Mouse (Mus musculus): Measurements from ENCODE around the gene Elp4. TPM values are rescaled to one million over a fixed set of nuclear protein-coding genes. Genes with fewer than 3 reads are reported as not detected.

The Elp4 gene
- 2.2 to 12.3 TPM (median 3.8 TPM) in 3 replicates for total RNA-seq (2017)

DNA sequence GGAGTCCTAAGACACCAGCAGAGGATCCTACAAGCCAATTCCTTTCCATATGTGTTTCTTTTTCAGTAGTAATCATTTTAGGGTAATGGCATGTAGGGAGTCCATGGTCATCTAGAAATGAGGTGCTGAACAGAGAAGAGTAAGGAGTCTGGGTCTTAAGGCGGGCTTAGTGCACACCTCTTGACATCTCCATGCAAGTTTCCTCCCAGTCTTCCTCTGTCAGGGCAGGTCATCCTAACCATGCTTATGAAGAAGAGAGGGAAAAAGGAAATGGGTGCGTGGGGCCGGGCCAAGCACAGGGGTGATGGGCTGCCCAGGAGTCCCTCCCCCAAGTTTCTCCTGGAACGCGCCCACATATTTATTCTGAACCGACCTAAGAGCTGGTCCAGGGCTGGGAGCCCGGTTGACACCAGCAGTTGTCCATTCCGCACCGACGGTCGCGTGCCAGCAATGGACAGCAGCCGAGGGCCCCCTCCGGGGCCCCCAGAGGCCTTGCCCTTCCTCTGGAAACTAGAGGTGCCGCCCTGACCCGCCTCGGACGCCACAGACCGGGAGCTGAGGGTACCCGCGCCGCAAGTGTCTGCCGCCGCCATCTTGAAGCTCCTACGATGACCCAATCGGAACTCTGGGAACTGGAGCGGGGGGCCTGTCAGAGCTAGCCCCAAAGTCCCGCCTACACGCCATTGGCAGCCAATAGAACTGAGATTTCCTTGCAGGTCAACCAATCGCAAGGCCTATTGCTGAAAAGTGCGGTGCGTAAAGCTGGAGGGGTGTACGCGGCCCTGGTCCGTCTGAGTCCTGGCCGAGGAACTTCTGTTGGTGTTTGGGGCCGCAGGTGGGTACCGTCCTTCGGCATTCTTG is at the start of gene Elp4, which contains the start of gene Immp1l:
TSS of gene Elp4 (minus strand) at position 669 of the 861 bp plus-strand sequence.
TSS of gene Immp1l (plus strand) at position 743 of the 861 bp plus-strand sequence.
- peak; percentile 100 for ATAC-seq (replicated peaks; ENCODE audit: insufficient number of reproducible peaks, low FRiP score, low TSS enrichment, poor library complexity, severe bottlenecking)

GRCm38 (mm10) chr2:105953862-105954261 is 49.5 kb upstream of the Elp4 start:
- ATAC-seq (replicated peaks; ENCODE audit: insufficient number of reproducible peaks, low FRiP score, low TSS enrichment, poor library complexity, severe bottlenecking) = no peak

DNA sequence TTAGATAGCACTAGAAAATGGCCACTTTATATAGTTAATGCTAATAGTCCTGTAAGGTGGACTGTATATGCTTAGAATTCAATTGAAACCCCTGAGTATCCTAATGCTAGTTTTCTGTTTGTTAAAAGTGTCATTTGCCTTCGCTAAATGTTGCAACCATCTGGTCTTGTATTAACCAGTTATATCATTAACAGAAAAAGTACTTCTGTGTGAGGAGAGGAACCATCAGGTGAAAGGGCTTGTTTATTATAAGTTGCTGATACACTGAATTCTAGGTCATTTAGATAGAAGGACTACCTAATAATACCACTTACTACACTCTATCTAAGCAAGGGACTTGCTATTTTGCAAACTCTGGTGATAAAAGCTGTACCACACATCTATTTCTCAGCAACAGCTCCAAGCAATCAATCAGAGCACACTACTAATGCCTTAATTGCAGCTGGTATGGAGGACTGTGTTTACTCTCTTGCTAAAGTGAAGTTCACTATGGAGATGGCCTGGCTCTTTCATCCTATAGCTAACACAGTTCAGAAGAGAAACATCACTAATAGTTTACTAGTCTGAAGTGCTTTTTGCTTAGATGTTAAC is 47.1 kb upstream of the Elp4 start:
- no peak for ATAC-seq (replicated peaks; ENCODE audit: insufficient number of reproducible peaks, low FRiP score, low TSS enrichment, poor library complexity, severe bottlenecking)

DNA sequence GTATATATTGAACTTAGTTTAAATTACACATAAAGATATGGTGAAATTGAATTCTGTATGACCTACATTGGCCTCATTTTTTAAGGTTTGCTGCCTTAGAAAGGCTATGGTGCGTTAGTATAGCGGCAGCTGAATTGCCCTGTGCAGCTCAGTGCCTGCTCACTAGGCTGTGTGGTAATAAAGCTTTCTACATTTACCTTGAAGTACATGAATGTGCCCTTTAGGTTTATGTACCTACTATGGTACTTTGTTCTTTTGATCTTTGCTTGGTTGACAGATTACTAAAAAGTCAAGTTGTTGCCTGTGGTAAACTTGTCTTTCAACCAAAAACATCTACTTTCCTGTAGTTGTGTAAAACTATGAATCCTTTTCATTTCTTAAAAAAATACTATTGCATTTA is 45.8 kb upstream of the Elp4 start:
- ATAC-seq (replicated peaks; ENCODE audit: insufficient number of reproducible peaks, low FRiP score, low TSS enrichment, poor library complexity, severe bottlenecking) = no peak

DNA sequence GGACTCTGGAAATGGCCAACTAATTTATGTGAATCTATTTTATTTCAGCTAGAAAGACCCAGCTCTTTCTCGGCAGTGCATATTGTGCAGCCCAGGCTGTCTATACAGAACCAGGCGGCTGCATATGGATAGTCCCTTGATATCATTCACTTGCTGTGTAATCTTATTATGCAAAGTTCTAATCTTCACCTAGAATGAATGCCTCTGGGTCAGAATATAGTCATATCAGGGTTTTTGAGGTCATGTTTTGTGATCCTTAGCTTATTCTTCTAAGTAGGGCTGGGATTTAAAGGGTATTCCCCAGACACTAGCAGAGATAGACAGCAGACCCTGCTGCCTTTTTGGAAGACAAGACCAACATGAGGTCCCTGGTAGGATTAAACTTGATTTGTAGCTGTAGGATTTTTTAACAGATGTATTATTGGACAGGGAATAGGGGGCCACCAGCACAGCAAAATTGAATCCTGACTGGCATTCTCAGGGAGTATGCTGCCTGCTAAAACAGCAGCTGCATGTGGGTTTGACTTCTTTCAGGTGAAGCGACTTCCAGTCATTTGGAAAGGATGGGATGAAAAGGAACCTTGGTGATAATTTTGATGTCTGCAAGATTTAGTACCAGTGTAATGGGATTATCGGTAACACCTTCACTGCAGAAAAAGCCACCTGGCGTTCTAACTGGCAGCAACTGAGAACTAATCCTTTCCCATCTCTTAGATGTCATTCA is 13.4 kb upstream of the Elp4 start:
- no peak for ATAC-seq (replicated peaks; ENCODE audit: insufficient number of reproducible peaks, low FRiP score, low TSS enrichment, poor library complexity, severe bottlenecking)

GRCm38 (mm10) chr2:105916671-105917070 is 12.3 kb upstream of the Elp4 start:
- ATAC-seq (replicated peaks; ENCODE audit: insufficient number of reproducible peaks, low FRiP score, low TSS enrichment, poor library complexity, severe bottlenecking) = no peak

GRCm38 (mm10) chr2:105913655-105914366 is 9.4 kb upstream of the Elp4 start:
- no peak for ATAC-seq (replicated peaks; ENCODE audit: insufficient number of reproducible peaks, low FRiP score, low TSS enrichment, poor library complexity, severe bottlenecking)

DNA sequence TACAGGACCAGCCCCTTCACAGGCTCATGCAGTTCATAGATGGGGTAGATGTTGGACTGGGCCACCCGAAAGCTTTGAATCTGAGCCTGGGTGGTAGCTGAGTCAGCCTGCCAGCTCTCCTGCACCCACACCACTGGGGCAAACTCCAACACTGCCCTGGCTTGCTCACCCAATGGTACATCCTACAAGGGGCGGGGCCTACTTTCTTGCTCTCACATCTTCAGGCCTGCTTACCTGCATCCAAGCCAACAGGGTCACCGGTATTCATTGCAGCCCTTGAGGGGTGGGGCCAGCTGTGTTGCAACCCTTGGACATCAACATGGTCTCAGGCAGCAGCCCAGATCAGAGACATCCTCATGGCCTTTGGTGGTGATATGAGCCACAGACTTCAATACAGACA is 6.2 kb upstream of the Elp4 start:
- ATAC-seq (replicated peaks; ENCODE audit: insufficient number of reproducible peaks, low FRiP score, low TSS enrichment, poor library complexity, severe bottlenecking) = 0 out of 2 replicates have a peak, but pooled peaks have one; percentile 27

DNA sequence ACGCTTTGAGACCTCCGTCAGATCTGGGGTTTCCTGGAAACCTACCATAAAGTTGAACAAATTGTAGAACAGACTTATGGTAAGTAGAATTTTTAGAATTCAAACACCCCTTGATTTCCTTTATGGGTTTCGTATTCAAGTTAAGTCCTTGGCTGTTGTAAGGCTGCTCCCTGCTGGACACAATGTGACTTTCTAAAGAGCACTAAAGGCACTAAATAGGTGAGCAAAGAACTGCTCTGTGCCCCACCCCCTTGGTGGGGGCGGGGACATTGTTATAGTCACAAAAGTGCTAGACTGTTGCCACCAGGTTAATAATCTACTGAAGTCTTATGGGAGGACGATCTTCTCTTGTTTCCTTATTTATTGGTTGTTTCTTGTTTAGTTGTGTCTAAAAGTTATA is 4.0 kb upstream of the Elp4 start:
- no peak for ATAC-seq (replicated peaks; ENCODE audit: insufficient number of reproducible peaks, low FRiP score, low TSS enrichment, poor library complexity, severe bottlenecking)

DNA sequence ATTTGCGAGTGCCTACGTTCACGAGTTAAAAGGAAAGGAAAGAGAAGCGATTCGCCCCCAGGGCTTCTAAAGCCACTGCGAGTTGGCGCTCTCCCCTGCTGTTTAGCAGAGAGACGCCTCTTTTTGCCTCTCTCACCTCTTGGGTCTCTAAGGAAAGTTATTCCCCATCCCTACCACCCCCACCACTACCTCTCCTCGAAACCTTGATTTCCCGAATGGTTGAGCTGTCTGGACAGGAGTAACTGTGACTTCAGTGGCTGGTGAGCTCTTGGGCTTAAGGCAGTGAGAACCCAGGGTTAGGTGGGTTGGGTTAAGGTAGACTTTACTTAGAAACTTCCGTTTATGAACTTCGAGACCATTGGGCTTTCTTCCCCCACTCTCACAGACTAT is 388 bp upstream of the Elp4 start:
- peak; percentile 23 for ATAC-seq (replicated peaks; ENCODE audit: insufficient number of reproducible peaks, low FRiP score, low TSS enrichment, poor library complexity, severe bottlenecking)

DNA sequence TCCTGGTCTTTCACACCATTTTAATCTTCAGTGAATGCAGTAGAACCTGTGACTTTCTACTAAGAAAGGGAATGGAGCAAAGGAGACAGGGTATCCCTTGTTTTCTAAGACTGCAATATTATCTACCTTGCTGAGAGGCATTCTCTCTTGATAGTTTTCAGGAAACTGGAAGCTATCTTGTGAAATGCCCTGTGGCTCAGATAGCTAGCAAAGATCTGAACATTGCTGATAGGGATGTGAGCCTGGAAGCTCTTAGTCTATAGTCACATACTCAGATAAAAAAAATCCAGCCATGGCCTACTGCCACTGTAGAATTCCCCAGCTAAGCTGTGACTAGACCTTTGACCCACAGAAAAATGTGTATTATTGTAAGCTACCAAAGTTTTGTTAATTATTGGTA is 13.5 kb downstream of the Elp4 start:
- ATAC-seq (replicated peaks; ENCODE audit: insufficient number of reproducible peaks, low FRiP score, low TSS enrichment, poor library complexity, severe bottlenecking) = no peak

- no peak for ATAC-seq (replicated peaks; ENCODE audit: insufficient number of reproducible peaks, low FRiP score, low TSS enrichment, poor library complexity, severe bottlenecking)
These were observed 31.0 kb downstream of the Elp4 start for GRCm38 (mm10) chr2:105873403-105873802.

GRCm38 (mm10) chr2:105854740-105855139 is 49.6 kb downstream of the Elp4 start:
- ATAC-seq (replicated peaks; ENCODE audit: insufficient number of reproducible peaks, low FRiP score, low TSS enrichment, poor library complexity, severe bottlenecking) = no peak

DNA sequence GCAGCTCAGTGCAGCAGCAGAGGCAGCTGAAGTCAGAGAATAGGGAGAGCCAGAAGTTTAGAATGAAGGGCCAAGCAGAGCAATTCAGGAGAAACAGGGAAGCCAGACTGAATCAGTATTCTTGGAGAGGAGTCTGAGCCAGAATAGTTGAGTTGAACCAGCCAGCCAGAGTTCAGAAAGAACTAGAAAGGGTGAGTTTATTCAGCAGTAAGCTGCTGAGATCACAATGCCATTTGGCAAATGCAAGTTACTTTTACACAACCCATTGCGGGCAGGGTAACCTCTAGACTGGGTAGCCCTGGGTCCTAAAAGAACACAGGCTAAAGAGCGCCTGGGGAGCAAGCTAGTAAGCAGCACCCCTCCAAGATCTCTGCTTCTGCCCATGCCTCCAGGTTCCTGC is 51.4 kb downstream of the Elp4 start:
- no peak for ATAC-seq (replicated peaks; ENCODE audit: insufficient number of reproducible peaks, low FRiP score, low TSS enrichment, poor library complexity, severe bottlenecking)

DNA sequence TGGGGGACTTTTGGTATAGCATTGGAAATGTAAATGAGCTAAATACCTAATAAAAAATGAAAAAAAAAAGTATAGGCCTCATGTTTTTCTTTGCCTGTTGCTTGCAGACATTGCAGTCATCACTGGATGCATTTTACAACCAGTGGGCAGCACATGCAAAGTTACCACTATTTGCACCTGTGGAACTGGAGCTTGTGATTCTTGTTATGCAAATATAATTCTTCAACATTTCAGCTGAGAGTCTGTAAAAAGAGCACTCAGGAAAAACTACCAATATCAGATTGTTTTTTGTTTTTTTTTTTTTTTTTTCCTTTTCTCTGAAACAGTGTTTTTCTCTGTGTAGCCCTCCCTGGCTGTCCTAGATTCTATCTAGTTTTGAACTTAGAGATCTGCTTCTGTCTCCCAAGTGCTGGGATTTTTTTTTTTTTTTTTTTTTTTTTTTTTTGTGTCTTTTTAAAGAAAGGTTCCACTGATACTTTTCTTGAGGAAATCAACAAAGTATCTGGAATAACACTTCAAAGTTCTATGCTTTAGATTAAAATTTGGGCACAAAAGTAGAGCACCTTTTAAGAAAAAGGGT is 52.6 kb downstream of the Elp4 start:
- no peak for ATAC-seq (replicated peaks; ENCODE audit: insufficient number of reproducible peaks, low FRiP score, low TSS enrichment, poor library complexity, severe bottlenecking)

DNA sequence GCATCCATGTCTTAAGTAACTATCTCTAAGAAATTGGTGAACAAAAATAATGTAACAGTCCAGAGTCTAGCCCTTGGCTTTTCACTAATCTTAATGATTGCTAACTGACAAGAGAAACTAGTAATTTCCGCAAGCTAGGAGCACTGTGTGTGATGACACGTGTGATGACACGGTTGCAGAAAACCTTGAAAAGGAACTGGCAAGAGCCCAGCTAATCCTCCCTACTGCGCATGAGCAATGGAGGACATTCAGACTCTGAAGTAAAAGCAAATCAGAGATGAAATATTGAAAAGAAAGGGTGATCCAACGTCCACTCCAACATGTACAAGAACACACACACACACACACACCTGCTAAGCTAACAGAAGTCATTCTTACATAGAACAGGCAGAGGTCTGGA is 61.2 kb downstream of the Elp4 start:
- ATAC-seq (replicated peaks; ENCODE audit: insufficient number of reproducible peaks, low FRiP score, low TSS enrichment, poor library complexity, severe bottlenecking) = no peak

GRCm38 (mm10) chr2:105817965-105818364 is 86.4 kb downstream of the Elp4 start:
- no peak for ATAC-seq (replicated peaks; ENCODE audit: insufficient number of reproducible peaks, low FRiP score, low TSS enrichment, poor library complexity, severe bottlenecking)

DNA sequence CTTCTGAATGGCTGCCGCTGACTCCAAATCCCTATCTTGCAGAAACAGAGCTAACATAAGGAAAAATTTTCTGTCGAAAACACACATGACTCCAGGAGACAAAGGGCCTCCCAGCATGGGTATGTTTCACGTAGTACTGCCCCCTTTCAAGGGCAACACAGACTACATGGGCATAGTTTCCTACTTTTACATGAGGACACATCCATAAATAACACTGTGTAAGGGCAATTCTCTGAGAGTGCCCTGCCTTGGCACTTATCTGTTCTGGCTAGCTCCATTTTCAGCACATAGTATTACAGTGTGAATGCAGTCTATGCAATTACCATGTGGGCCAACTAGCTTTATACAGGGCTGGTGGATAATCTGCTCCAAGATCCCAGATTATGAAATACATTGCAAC is 89.2 kb downstream of the Elp4 start:
- ATAC-seq (replicated peaks; ENCODE audit: insufficient number of reproducible peaks, low FRiP score, low TSS enrichment, poor library complexity, severe bottlenecking) = no peak

- no peak for ATAC-seq (replicated peaks; ENCODE audit: insufficient number of reproducible peaks, low FRiP score, low TSS enrichment, poor library complexity, severe bottlenecking)
These were observed 91.3 kb downstream of the Elp4 start for GRCm38 (mm10) chr2:105813041-105813440.

Data from monocyte, adult 5-6 weeks (primary cell).